Mouse (Mus musculus): ENCODE results near the gene Olfr980. TPM values are rescaled to one million over a fixed set of nuclear protein-coding genes. Genes with fewer than 3 reads are reported as not detected.
"Not testable (repeated sequence)": the region's sequence is repeated elsewhere in the genome, so short reads cannot be mapped to it uniquely, and the experiment has no call there.

Gene Olfr980
- not detected for total RNA-seq (2021)

GRCm38 (mm10) chr9:40009482-40009881 is at the start of gene Olfr980:
Gene Olfr980, minus strand, starts transcription at chr9:40009582.
- DNase-seq: no peak

GRCm38 (mm10) chr9:40050138-40050537 is 40.8 kb upstream of the Olfr980 start:
- DNase-seq: no peak

- no peak for DNase-seq
Measured at GRCm38 (mm10) chr9:40021164-40021563, 11.8 kb upstream of the Olfr980 start, which contains the start of gene Olfr981. Gene Olfr981, plus strand, starts transcription at chr9:40021464.

- no peak for DNase-seq
Measured at GRCm38 (mm10) chr9:40003365-40003764, 6.0 kb downstream of the Olfr980 start, which contains the start of gene Olfr979. Gene Olfr979, minus strand, starts transcription at chr9:40003465.

- no peak for DNase-seq
Measured at GRCm38 (mm10) chr9:39991813-39992212, 17.6 kb downstream of the Olfr980 start, which contains the start of gene Olfr978. Gene Olfr978, plus strand, starts transcription at chr9:39992113.

- DNase-seq: not testable (repeated sequence)
Measured at GRCm38 (mm10) chr9:39976581-39977145, 32.7 kb downstream of the Olfr980 start.

GRCm38 (mm10) chr9:39961033-39961432 is 48.3 kb downstream of the Olfr980 start, which contains the start of gene Olfr976:
Gene Olfr976, minus strand, starts transcription at chr9:39961133.
- not testable (repeated sequence) for DNase-seq

Other genes with a start within 250 kb of the Olfr980 start
- gene Olfr968, start 226.3 kb downstream of the Olfr980 start, total RNA-seq (2021): not detected
- gene Olfr969, start 218.6 kb downstream of the Olfr980 start, total RNA-seq (2021): not detected
- not detected for gene Olfr970, start 200.7 kb downstream of the Olfr980 start, total RNA-seq (2021)
- gene Olfr971, start 172.7 kb downstream of the Olfr980 start, total RNA-seq (2021): not detected
- not detected for gene Olfr972, start 143.2 kb downstream of the Olfr980 start, total RNA-seq (2021)
- not detected for gene Olfr229, start 102.2 kb downstream of the Olfr980 start, total RNA-seq (2021)
- gene Olfr974, start 72.1 kb downstream of the Olfr980 start, total RNA-seq (2021): not detected
- not detected for gene Olfr975, start 57.5 kb downstream of the Olfr980 start, total RNA-seq (2021)
- not detected for gene Olfr976, start 48.4 kb downstream of the Olfr980 start, total RNA-seq (2021)
- gene Olfr978, start 17.5 kb downstream of the Olfr980 start, total RNA-seq (2021): not detected
- not detected for gene Olfr979, start 6.1 kb downstream of the Olfr980 start, total RNA-seq (2021)
- gene Olfr981, start 11.9 kb upstream of the Olfr980 start, total RNA-seq (2021): not detected
- not detected for gene Olfr982, start 64.2 kb upstream of the Olfr980 start, total RNA-seq (2021)
- not detected for gene Olfr983, start 84.0 kb upstream of the Olfr980 start, total RNA-seq (2021)
- gene Olfr984, start 104.6 kb upstream of the Olfr980 start, total RNA-seq (2021): not detected
- gene Olfr985, start 120.6 kb upstream of the Olfr980 start, total RNA-seq (2021): not detected
- gene Tmem225, start 138.5 kb upstream of the Olfr980 start, total RNA-seq (2021): not detected
- not detected for gene Olfr986, start 171.3 kb upstream of the Olfr980 start, total RNA-seq (2021)
- gene Zfp202, start 182.7 kb upstream of the Olfr980 start, total RNA-seq (2021): 1 to 10 TPM; 3.9 to 4.0 TPM